Mouse (Mus musculus) G1E (cell line): ENCODE results near the gene Crym. TPM values are rescaled to one million over a fixed set of nuclear protein-coding genes. Genes with fewer than 3 reads are reported as not detected.

Source experiments
- ATAC-seq: 2 replicates; pipeline ENCODE4 v1.8.0; 2016; ENCODE audit warnings: mild to moderate bottlenecking; ENCODE audit not compliant: insufficient number of reproducible peaks, poor library complexity, low FRiP score, severe bottlenecking; ENCODE audit errors: extremely low read depth
- DNase-seq: peaks from one replicate; pipeline ENCODE4 v3.0.0; 2012; ENCODE audit warnings: low spot score
- H3K27me3 ChIP-seq: 2 replicates; pipeline ENCODE4 v1.6.1; 2012; ENCODE audit warnings: mild to moderate bottlenecking, low read length, inconsistent platforms; ENCODE audit not compliant: insufficient read depth
- H3K36me3 ChIP-seq: replicated peaks from 2 replicates; pipeline ENCODE3; 2012; ENCODE audit warnings: mild to moderate bottlenecking, inconsistent platforms
- H3K4me1 ChIP-seq: 2 replicates; pipeline ENCODE4 v1.6.1; 2012; ENCODE audit warnings: low read depth, low read length, inconsistent platforms, mixed read lengths; ENCODE audit not compliant: insufficient read depth
- H3K4me3 ChIP-seq: 2 replicates; pipeline ENCODE4 v1.5.1; 2012; ENCODE audit warnings: low read depth, mild to moderate bottlenecking, inconsistent platforms, low read length, moderate library complexity, mixed read lengths
- H3K9me3 ChIP-seq: replicated peaks from 2 replicates; pipeline ENCODE4 v1.6.1; 2012; ENCODE audit warnings: inconsistent platforms
- CTCF ChIP-seq: IDR thresholded peaks from 2 replicates; pipeline ENCODE4 v1.5.1; 2012; ENCODE audit warnings: low read depth, low read length, inconsistent platforms, mixed read lengths
- GATA1 ChIP-seq: IDR thresholded peaks from 2 replicates; pipeline ENCODE4 v1.6.1; 2012; ENCODE audit warnings: borderline replicate concordance, low read length, inconsistent platforms, mixed read lengths
- GATA2 ChIP-seq: IDR thresholded peaks from 2 replicates; pipeline ENCODE4 v1.6.1; 2012; ENCODE audit warnings: low read depth, low read length, inconsistent platforms, borderline replicate concordance
- POLR2AphosphoS5 ChIP-seq: IDR thresholded peaks from 2 replicates; pipeline ENCODE4 v1.6.1; 2012; ENCODE audit warnings: low read depth, low read length, inconsistent platforms; ENCODE audit not compliant: insufficient replicate concordance
- TAL1 ChIP-seq: conservative IDR thresholded peaks from 2 replicates; pipeline ENCODE4 v1.6.1; 2012; ENCODE audit warnings: low read depth, low read length, inconsistent platforms, mixed read lengths
- polyA plus RNA-seq: library from polyadenylated mRNA; stranded (reverse); fragments of >175 nt; gene quantifications from 2 replicates; pipeline ENCODE4 v1.2.3, GENCODE M21; 2012
- total RNA-seq, 2 experiments: library from RNA; stranded (forward) in 1 of 2; stranded (reverse) in 1 of 2; fragments of 200-1000 nt in 1 of 2; fragments of >200 nt in 1 of 2; fragmentation: Nextera tagmentation in 1 of 2; gene quantifications; 2 replicates each; pipeline ENCODE4 v1.2.3; 2014 to 2017

The Crym gene
- total and polyA plus RNA-seq, 3 experiments = 0.11 TPM; not detected in 2

- no peak for TF ChIP-seq GATA1
- TF ChIP-seq TAL1 = no peak
- TF ChIP-seq GATA2 = no peak
- no peak for DNase-seq
- Histone ChIP-seq H3K36me3 (no peaks in the 10 kb centered on the region), H3K9me3 (no peaks in the 10 kb centered on the region), H3K4me3 (no peak overlapping the region), H3K27me3 (no peaks in the 10 kb centered on the region), H3K4me1 (no peaks in the 10 kb centered on the region)
- no peak for ATAC-seq
These were observed 21.4 kb downstream of the Crym start for GRCm38 (mm10) chr7:120180547-120180946.

GRCm38 (mm10) chr7:120178935-120179334 is 23.0 kb downstream of the Crym start:
- TF ChIP-seq TAL1 (no peak), POLR2AphosphoS5 (no peak), CTCF (no peak), GATA1 (no peak), GATA2 (no peak)
- H3K27me3 ChIP-seq = no peaks in the 10 kb centered on the region
- no peaks in the 10 kb centered on the region for H3K36me3 ChIP-seq
- no peaks in the 10 kb centered on the region for H3K9me3 ChIP-seq
- DNase-seq (no peak), ATAC-seq (no peak)
- H3K4me1 ChIP-seq = no peaks in the 10 kb centered on the region
- no peak overlapping the region for H3K4me3 ChIP-seq

GRCm38 (mm10) chr7:120177611-120178010 is 24.3 kb downstream of the Crym start:
- H3K9me3 ChIP-seq = no peaks in the 10 kb centered on the region
- peaks cover 3% of the 10 kb centered on the region; the same call in 1 of the 2 replicates for H3K27me3 ChIP-seq
- no peaks in the 10 kb centered on the region for H3K4me1 ChIP-seq
- no peak for TF ChIP-seq GATA2
- TF ChIP-seq TAL1 = no peak
- TF ChIP-seq GATA1 = no peak
- no peak for TF ChIP-seq CTCF
- no peak for TF ChIP-seq POLR2AphosphoS5
- no peak for ATAC-seq
- H3K36me3 ChIP-seq = no peaks in the 10 kb centered on the region
- no peak for DNase-seq
- H3K4me3 ChIP-seq = no peak overlapping the region

GRCm38 (mm10) chr7:120174723-120175504 is 27.0 kb downstream of the Crym start:
- Histone ChIP-seq H3K9me3 (no peaks in the 10 kb centered on the region), H3K4me1 (no peaks in the 10 kb centered on the region), H3K36me3 (no peaks in the 10 kb centered on the region), H3K4me3 (no peak overlapping the region), H3K27me3 (peaks cover 3% of the 10 kb centered on the region; the same call in 1 of the 2 replicates)
- ATAC-seq (no peak), DNase-seq (no peak)
- TF ChIP-seq POLR2AphosphoS5 = no peak
- no peak for TF ChIP-seq CTCF
- no peak for TF ChIP-seq TAL1
- TF ChIP-seq GATA1 = no peak
- no peak for TF ChIP-seq GATA2

GRCm38 (mm10) chr7:120173603-120174244 is 28.2 kb downstream of the Crym start, which contains the start of gene Anks4b:
Anks4b (plus strand) TSS chr7:120173858.
- H3K4me1 ChIP-seq = no peaks in the 10 kb centered on the region
- H3K36me3 ChIP-seq = no peaks in the 10 kb centered on the region
- ATAC-seq (no peak), DNase-seq (no peak)
- H3K9me3 ChIP-seq = no peaks in the 10 kb centered on the region
- peaks cover 3% of the 10 kb centered on the region; the same call in 1 of the 2 replicates for H3K27me3 ChIP-seq
- TF ChIP-seq CTCF (no peak), GATA2 (no peak), GATA1 (no peak), TAL1 (no peak)
- no peak within 1 kb of the TSS for H3K4me3 ChIP-seq

GRCm38 (mm10) chr7:120172188-120172700 is 29.7 kb downstream of the Crym start:
- H3K27me3 ChIP-seq = peaks cover 3% of the 10 kb centered on the region; the same call in 1 of the 2 replicates
- no peaks in the 10 kb centered on the region for H3K36me3 ChIP-seq
- no peak for TF ChIP-seq GATA2
- no peak for TF ChIP-seq TAL1
- TF ChIP-seq GATA1 = no peak
- TF ChIP-seq CTCF = no peak
- TF ChIP-seq POLR2AphosphoS5 = no peak
- ATAC-seq (no peak), DNase-seq (no peak)
- H3K9me3 ChIP-seq = no peaks in the 10 kb centered on the region
- no peaks in the 10 kb centered on the region for H3K4me1 ChIP-seq
- H3K4me3 ChIP-seq = no peak overlapping the region
